Mouse (Mus musculus) macrophage (primary cell): Measurements from ENCODE around the gene Anks1b. TPM values are rescaled to one million over a fixed set of nuclear protein-coding genes. Genes with fewer than 3 reads are reported as not detected.

Source experiments
- H3K27ac ChIP-seq: fragments of 350-480 bp; formaldehyde crosslinking; 2 replicates; pipeline ENCODE4 v1.9.0; 2021
- H3K36me3 ChIP-seq: fragments of 350-480 bp; formaldehyde crosslinking; 2 replicates; pipeline ENCODE4 v1.9.0; 2021; ENCODE audit errors: inconsistent target
- H3K4me3 ChIP-seq: fragments of 350-480 bp; formaldehyde crosslinking; 2 replicates; pipeline ENCODE4 v1.9.0; 2021; ENCODE audit errors: inconsistent target
- H3K79me2 ChIP-seq: fragments of 350-480 bp; formaldehyde crosslinking; 2 replicates; pipeline ENCODE4 v1.9.0; 2021; ENCODE audit errors: inconsistent target
- WGBS: methylation state at CpG from one replicate; pipeline ENCODE4 v1.1.7; 2026; ENCODE audit warnings: inconsistent platforms; ENCODE audit not compliant: missing documents; 5-methylcytosine and 5-hydroxymethylcytosine counted together
- polyA plus RNA-seq: library from polyadenylated mRNA; stranded (reverse); fragments of 250-400 nt; gene quantifications from 3 replicates; pipeline ENCODE4 v1.2.4, GENCODE M21; 2018; ENCODE audit warnings: inconsistent platforms

Anks1b gene
- polyA plus RNA-seq, 1 experiment from 2014 or later: not detected

DNA sequence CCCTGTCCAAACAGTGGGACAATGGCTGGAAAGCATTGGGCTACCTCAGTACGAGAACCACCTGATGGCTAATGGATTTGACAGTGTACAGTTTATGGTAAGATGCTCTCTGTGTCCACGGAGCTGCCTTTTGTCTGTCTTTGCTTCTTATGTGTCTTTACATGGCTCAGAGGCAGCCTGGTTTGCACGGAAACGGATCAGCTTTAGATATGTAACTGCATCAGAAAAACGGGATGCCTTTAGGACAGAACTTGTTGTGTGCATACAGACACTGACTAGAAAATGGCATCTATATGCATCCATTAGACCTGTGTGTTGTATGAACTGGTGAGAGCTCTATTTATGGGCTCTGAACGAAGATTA is 703.8 kb downstream of the Anks1b start:
- no peak overlapping the region for H3K27ac ChIP-seq
- H3K36me3 ChIP-seq: no peaks in the 10 kb centered on the region
- no peaks in the 10 kb centered on the region for H3K79me2 ChIP-seq
- no peak overlapping the region for H3K4me3 ChIP-seq
- 67% methylated on average over 6 of the region's 6 CpGs for WGBS

- no peaks in the 10 kb centered on the region for H3K79me2 ChIP-seq
- H3K27ac ChIP-seq: no peak overlapping the region
- H3K4me3 ChIP-seq: no peak overlapping the region
- H3K36me3 ChIP-seq: no peaks in the 10 kb centered on the region
- 80% methylated on average over 9 of the region's 9 CpGs for whole genome bisulfite sequencing
Measured at GRCm38 (mm10) chr10:90577777-90578176, 704.5 kb downstream of the Anks1b start.

- Histone ChIP-seq H3K27ac (no peak overlapping the region), H3K4me3 (no peak overlapping the region), H3K79me2 (no peaks in the 10 kb centered on the region), H3K36me3 (no peaks in the 10 kb centered on the region)
- WGBS: 84% methylated on average over 5 of the region's 5 CpGs
Measured at GRCm38 (mm10) chr10:90579970-90580369, 706.7 kb downstream of the Anks1b start.

GRCm38 (mm10) chr10:90584052-90584451 is 710.7 kb downstream of the Anks1b start:
- no peak overlapping the region for H3K4me3 ChIP-seq
- no peaks in the 10 kb centered on the region for H3K79me2 ChIP-seq
- 82% methylated on average over 4 of the region's 4 CpGs for WGBS
- H3K27ac ChIP-seq: no peak overlapping the region
- H3K36me3 ChIP-seq: no peaks in the 10 kb centered on the region

DNA sequence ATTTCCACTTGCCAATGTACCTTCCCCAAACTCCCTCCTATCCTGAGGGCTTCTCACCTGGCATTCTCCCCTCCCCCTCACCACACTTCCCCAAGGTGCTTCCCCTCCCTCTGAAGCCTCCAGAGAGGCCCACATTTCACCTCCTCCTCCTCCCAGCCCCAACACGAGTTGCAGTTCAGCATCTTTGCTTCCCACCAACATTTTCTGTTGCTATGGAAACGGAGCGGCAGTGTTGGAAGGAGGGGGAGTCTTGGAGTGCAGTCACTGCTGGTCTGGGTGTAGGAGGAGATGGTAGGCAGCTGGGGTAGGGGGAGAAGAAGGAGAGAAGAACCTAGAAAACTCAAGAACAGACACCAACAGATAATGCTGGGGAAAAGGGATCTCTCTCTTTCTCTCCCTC is 722.8 kb downstream of the Anks1b start:
- no peak overlapping the region for H3K27ac ChIP-seq
- H3K36me3 ChIP-seq: no peaks in the 10 kb centered on the region
- 33% methylated on average over 3 of the region's 3 CpGs for WGBS
- no peaks in the 10 kb centered on the region for H3K79me2 ChIP-seq
- no peak overlapping the region for H3K4me3 ChIP-seq

GRCm38 (mm10) chr10:90596576-90596975 is 723.3 kb downstream of the Anks1b start:
- Histone ChIP-seq H3K27ac (no peak overlapping the region), H3K79me2 (no peaks in the 10 kb centered on the region), H3K4me3 (no peak overlapping the region), H3K36me3 (no peaks in the 10 kb centered on the region)
- 55% methylated on average over 3 of the region's 3 CpGs for WGBS

DNA sequence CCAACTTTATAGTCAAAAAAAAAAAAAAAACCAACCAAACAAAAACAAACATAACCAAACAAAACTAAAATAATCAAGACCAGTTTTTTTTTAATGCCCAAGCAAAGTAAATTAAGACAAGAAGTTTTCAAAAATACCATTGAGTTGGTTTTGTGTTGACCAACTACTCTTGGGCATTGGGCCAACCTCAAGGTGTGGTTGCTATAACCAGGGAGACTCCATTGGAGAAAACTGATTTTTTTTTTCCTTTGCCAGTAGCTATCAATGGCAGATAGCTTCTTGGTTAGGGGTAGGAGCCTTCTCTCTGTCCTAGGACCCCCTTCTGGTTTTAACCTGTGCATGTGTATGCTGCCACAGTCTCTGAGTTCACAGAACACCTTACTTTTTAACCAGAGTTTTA is 725.8 kb downstream of the Anks1b start:
- no peaks in the 10 kb centered on the region for H3K36me3 ChIP-seq
- no peak overlapping the region for H3K27ac ChIP-seq
- no peak overlapping the region for H3K4me3 ChIP-seq
- no peaks in the 10 kb centered on the region for H3K79me2 ChIP-seq

GRCm38 (mm10) chr10:90599726-90600531 is 726.6 kb downstream of the Anks1b start:
- Histone ChIP-seq H3K36me3 (no peaks in the 10 kb centered on the region), H3K27ac (no peak overlapping the region), H3K79me2 (no peaks in the 10 kb centered on the region), H3K4me3 (no peak overlapping the region)
- WGBS: 89% methylated on average over 14 of the region's 14 CpGs

DNA sequence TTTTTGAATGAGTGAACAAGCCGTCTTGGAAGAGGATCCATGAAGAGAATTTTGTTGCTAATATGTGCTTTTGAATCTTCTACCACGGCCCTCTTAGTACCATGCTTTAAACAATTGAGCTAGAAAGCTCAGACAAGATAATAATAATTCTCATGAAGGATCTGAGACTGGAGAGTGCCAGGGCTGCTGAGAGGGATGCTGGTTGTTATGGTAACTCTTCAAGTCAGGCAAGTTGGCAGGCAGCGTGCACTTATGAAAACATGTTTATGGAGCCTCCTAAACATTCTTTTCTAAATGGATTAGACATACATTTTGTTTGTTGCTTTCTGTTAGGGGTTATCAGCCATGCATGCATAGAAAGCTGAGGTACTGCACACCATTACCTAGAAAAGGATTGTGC is 734.3 kb downstream of the Anks1b start:
- no peak overlapping the region for H3K4me3 ChIP-seq
- H3K79me2 ChIP-seq: no peaks in the 10 kb centered on the region
- 86% methylated on average over 3 of the region's 3 CpGs for WGBS
- no peak overlapping the region for H3K27ac ChIP-seq
- H3K36me3 ChIP-seq: no peaks in the 10 kb centered on the region

DNA sequence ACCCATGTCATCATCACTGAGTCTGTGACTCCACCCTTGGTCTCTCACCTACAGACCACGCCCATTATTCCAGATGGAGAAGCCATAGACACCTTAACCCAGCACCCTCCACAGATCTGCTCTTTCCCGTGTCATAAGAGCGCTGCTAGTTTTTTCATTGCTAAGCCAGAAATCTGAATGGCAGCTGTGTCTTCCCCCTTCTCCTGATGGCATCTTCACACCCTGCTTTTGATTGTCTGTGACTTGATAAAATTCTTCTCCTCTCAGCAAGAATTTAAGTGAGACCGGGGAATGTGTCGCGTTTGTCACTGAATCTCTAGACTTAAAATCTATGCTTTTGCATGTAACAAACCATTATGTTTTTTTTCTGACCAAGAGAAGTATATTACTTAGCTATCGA is 736.1 kb downstream of the Anks1b start:
- H3K79me2 ChIP-seq: no peaks in the 10 kb centered on the region
- no peaks in the 10 kb centered on the region for H3K36me3 ChIP-seq
- H3K27ac ChIP-seq: no peak overlapping the region
- WGBS: 90% methylated on average over 6 of the region's 7 CpGs
- H3K4me3 ChIP-seq: no peak overlapping the region

GRCm38 (mm10) chr10:90613051-90613450 is 739.7 kb downstream of the Anks1b start:
- Histone ChIP-seq H3K27ac (no peak overlapping the region), H3K4me3 (no peak overlapping the region), H3K79me2 (no peaks in the 10 kb centered on the region), H3K36me3 (no peaks in the 10 kb centered on the region)
- WGBS: 98% methylated on average over 3 of the region's 3 CpGs

GRCm38 (mm10) chr10:90615196-90615595 is 741.9 kb downstream of the Anks1b start:
- Histone ChIP-seq H3K4me3 (no peak overlapping the region), H3K79me2 (no peaks in the 10 kb centered on the region), H3K27ac (no peak overlapping the region), H3K36me3 (no peaks in the 10 kb centered on the region)
- 75% methylated on average over 2 of the region's 2 CpGs for WGBS

GRCm38 (mm10) chr10:90616622-90617021 is 743.3 kb downstream of the Anks1b start:
- Histone ChIP-seq H3K36me3 (no peaks in the 10 kb centered on the region), H3K79me2 (no peaks in the 10 kb centered on the region), H3K4me3 (no peak overlapping the region), H3K27ac (no peak overlapping the region)
- 90% methylated on average over 2 of the region's 2 CpGs for WGBS

DNA sequence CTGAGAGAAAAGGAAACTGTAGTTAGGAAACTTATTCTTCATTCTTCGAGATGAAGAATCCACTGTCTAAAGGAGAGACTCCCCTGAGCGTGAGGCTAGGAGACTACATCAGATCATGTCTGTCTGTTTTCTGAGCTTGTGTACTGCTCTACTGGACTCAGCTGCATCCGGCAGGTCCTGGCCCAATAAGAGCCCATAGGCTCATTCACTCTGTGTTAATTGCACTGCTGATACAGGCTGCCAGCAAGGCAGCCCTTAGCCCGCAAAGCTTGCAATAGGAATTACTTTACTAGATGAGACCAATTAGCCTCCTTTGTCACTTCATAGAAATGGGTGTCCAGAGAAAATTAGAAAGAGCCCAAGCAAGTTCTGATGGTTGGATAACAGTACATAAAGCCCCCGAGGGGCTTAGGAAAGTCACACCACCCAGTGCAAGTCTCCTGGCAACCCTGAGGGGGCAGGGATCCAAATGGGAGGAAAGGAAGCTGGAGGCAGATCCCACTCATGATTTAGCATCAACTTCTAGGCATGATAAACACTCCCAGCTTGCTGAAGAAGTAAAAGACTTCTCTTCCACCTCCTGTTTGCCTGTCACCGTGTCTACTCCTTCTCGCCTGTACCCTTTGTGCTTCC is 744.5 kb downstream of the Anks1b start:
- H3K4me3 ChIP-seq: no peak overlapping the region
- no peaks in the 10 kb centered on the region for H3K36me3 ChIP-seq
- no peak overlapping the region for H3K27ac ChIP-seq
- 82% methylated on average over 7 of the region's 7 CpGs for WGBS
- H3K79me2 ChIP-seq: no peaks in the 10 kb centered on the region

GRCm38 (mm10) chr10:90627532-90627931 is 754.2 kb downstream of the Anks1b start:
- H3K4me3 ChIP-seq: no peak overlapping the region
- H3K79me2 ChIP-seq: no peaks in the 10 kb centered on the region
- 90% methylated on average over 5 of the region's 5 CpGs for WGBS
- no peaks in the 10 kb centered on the region for H3K36me3 ChIP-seq
- H3K27ac ChIP-seq: no peak overlapping the region
